Mouse (Mus musculus): ENCODE data around the gene Adgrf3.

Adgrf3 gene

GRCm38 (mm10) chr5:30148133-30148920 is 57.2 kb downstream of the Adgrf3 start:
- DNase-seq (ENCODE audit: low spot score): no peak

- DNase-seq (ENCODE audit: low spot score): no peak
These were observed 59.0 kb downstream of the Adgrf3 start for GRCm38 (mm10) chr5:30146526-30146925.
